Mouse (Mus musculus): ENCODE results near the gene Igsf8. TPM values are rescaled to one million over a fixed set of nuclear protein-coding genes. Genes with fewer than 3 reads are reported as not detected.

Igsf8 gene
- polyA plus RNA-seq, 1 experiment from 2014 or later, result 84.7 TPM

DNA sequence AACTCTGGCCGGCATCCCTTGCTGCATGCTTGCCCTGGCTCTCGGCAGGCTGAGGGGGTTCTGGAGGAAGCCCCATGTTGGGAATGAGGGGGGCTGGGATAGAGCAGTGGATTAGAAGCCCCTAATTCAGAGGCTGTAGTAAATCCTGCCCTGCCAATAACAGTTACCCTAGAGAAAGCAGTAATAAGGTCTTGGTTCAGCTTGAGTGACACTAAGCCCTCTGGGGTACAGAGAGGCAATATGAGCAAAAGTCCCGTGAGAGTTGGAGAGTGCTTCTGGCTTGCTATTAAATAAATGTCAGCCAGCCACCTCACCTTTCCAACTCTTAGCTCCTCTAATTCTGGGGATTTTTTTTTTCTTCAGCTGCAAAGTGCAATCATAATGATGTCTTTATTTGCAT is 93.9 kb downstream of the Igsf8 start:
- H3K27ac ChIP-seq (ENCODE audit: low read depth, low read length), result peak overlapping the region; percentile 23; the same call in 1 of the 2 replicates
- no peaks in the 10 kb centered on the region for H3K36me3 ChIP-seq (ENCODE audit: control insufficient read depth, insufficient read depth, low read length)
- ATAC-seq, result no peak
- WGBS, result 29% methylated on average over 3 of the region's 3 CpGs
- peaks cover 13% of the 10 kb centered on the region for H3K4me1 ChIP-seq (ENCODE audit: control insufficient read depth, insufficient read depth, low read depth, low read length)
- no peak overlapping the region for H3K4me2 ChIP-seq (ENCODE audit: low read length)
- H3K4me3 ChIP-seq (ENCODE audit: low read length), result no peak overlapping the region
- H3K27me3 ChIP-seq (replicated peaks; ENCODE audit: control insufficient read depth, insufficient read depth, low read length), result no peaks in the 10 kb centered on the region
- 0 out of 2 replicates have a peak overlapping the region, but pooled peaks have one; percentile 13 for H3K9ac ChIP-seq (ENCODE audit: low read depth, low read length)
- no peaks in the 10 kb centered on the region for H3K9me3 ChIP-seq (ENCODE audit: control insufficient read depth, low read length)

DNA sequence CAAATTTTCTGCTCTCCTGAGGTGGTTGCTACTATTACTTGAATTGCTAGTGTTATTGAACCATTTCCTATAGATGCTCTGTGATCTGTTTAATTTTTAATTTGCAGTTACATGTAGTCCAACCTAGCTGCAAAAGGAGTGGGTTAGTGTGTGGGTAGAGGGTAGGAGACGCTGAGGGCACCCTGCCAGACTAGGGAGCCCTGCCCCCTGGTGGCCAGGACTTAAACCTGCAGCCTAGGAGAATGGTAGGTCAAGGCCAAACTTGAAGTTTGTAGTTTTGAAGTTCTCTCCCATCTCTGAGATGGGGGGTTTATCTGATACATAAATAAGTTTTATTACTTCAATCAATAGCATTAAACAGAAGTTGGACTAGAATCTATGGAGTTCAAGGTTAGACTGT is 96.1 kb downstream of the Igsf8 start:
- ATAC-seq, result peak; percentile 58
- Histone ChIP-seq H3K27ac (ENCODE audit: low read depth, low read length) (no peak overlapping the region), H3K4me2 (ENCODE audit: low read length) (no peak overlapping the region), H3K36me3 (ENCODE audit: control insufficient read depth, insufficient read depth, low read length) (no peaks in the 10 kb centered on the region), H3K9me3 (ENCODE audit: control insufficient read depth, low read length) (no peaks in the 10 kb centered on the region), H3K4me3 (ENCODE audit: low read length) (no peak overlapping the region), H3K9ac (ENCODE audit: low read depth, low read length) (no peak overlapping the region), H3K4me1 (ENCODE audit: control insufficient read depth, insufficient read depth, low read depth, low read length) (peaks cover 10% of the 10 kb centered on the region), H3K27me3 (replicated peaks; ENCODE audit: control insufficient read depth, insufficient read depth, low read length) (no peaks in the 10 kb centered on the region)
- 0% methylated on average over 1 of the region's 1 CpGs for WGBS

DNA sequence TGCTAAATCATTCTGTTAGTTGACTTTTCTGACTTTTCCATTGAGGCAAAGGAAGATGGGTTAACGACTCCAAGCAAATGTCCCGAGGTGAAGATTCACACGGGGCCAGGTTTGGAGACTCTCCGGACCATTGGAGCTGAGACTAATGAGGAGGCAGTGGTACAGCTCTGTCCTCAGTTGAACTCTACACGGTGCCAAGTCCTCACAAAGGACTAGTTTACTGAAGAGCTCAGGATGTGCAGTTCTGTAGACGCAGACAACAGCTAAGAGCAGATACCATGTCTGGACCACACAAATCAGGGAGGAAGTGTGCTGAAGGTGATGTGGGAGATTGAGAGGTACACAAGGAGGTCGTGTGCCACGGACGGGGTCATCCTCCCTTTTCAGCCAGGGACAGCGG is 96.9 kb downstream of the Igsf8 start:
- no peak overlapping the region for H3K9ac ChIP-seq (ENCODE audit: low read depth, low read length)
- no peak overlapping the region for H3K4me2 ChIP-seq (ENCODE audit: low read length)
- no peak overlapping the region for H3K4me3 ChIP-seq (ENCODE audit: low read length)

DNA sequence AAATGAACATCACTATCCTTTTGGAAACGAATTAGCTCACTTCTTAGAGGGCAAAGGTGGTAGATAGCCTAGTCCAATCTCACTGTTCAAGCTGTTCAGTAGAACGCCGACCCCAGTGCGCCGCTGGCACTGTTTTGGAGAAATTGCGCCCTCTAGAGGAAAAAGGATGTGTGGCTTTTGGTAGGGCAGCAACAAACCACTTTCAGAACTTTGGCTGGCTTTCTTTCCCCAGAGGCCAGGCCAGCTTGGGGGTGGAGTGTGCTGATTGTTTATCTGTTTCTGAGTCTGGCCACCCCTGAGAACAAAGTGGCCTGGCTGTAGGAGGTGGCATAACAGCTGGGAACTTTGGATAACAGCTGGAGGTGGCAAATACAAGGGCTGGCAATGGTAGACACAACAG is 103.2 kb downstream of the Igsf8 start:
- no peaks in the 10 kb centered on the region for H3K4me1 ChIP-seq (ENCODE audit: control insufficient read depth, insufficient read depth, low read depth, low read length)
- 9% methylated on average over 6 of the region's 6 CpGs for WGBS
- no peaks in the 10 kb centered on the region for H3K36me3 ChIP-seq (ENCODE audit: control insufficient read depth, insufficient read depth, low read length)
- no peak overlapping the region for H3K4me2 ChIP-seq (ENCODE audit: low read length)
- peak; percentile 51; the same call in 1 of the 2 replicates for ATAC-seq
- no peaks in the 10 kb centered on the region for H3K9me3 ChIP-seq (ENCODE audit: control insufficient read depth, low read length)
- no peak overlapping the region for H3K4me3 ChIP-seq (ENCODE audit: low read length)
- no peaks in the 10 kb centered on the region for H3K27me3 ChIP-seq (replicated peaks; ENCODE audit: control insufficient read depth, insufficient read depth, low read length)
- H3K27ac ChIP-seq (ENCODE audit: low read depth, low read length), result no peak overlapping the region
- H3K9ac ChIP-seq (ENCODE audit: low read depth, low read length), result no peak overlapping the region

More for the DNA sequence above, 96.9 kb downstream of the Igsf8 start:
- WGBS, result 60% methylated on average over 10 of the region's 10 CpGs
- no peaks in the 10 kb centered on the region for H3K36me3 ChIP-seq (ENCODE audit: control insufficient read depth, insufficient read depth, low read length)
- ATAC-seq, result no peak
- no peaks in the 10 kb centered on the region for H3K27me3 ChIP-seq (replicated peaks; ENCODE audit: control insufficient read depth, insufficient read depth, low read length)
- no peaks in the 10 kb centered on the region for H3K9me3 ChIP-seq (ENCODE audit: control insufficient read depth, low read length)
- H3K27ac ChIP-seq (ENCODE audit: low read depth, low read length), result no peak overlapping the region
- peaks cover 10% of the 10 kb centered on the region for H3K4me1 ChIP-seq (ENCODE audit: control insufficient read depth, insufficient read depth, low read depth, low read length)

DNA sequence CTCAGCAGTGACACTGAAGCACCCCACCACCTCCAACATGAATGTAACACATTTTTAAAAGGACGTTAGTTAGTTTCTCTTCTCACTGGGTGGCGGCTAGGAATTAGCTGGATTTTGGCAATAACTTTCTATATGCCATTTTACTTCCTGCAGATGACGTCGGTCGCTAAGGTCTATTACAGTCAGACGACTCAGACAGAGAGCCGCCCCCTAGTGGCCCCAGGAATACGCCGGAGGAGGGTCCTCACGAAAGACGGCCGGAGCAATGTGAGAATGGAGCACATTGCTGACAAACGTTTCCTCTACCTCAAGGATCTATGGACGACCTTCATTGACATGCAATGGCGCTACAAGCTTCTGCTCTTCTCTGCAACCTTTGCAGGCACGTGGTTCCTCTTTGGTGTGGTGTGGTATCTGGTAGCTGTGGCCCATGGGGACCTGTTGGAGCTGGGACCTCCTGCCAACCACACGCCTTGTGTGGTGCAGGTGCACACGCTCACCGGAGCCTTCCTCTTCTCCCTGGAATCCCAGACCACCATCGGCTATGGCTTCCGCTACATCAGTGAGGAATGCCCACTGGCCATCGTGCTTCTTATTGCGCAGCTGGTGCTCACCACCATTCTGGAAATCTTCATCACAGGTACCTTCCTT is 107.5 kb downstream of the Igsf8 start:
- Histone ChIP-seq H3K9me3 (ENCODE audit: control insufficient read depth, low read length) (no peaks in the 10 kb centered on the region), H3K27me3 (replicated peaks; ENCODE audit: control insufficient read depth, insufficient read depth, low read length) (no peaks in the 10 kb centered on the region), H3K27ac (ENCODE audit: low read depth, low read length) (no peak overlapping the region), H3K36me3 (ENCODE audit: control insufficient read depth, insufficient read depth, low read length) (no peaks in the 10 kb centered on the region), H3K4me2 (ENCODE audit: low read length) (peak overlapping the region; percentile 29), H3K9ac (ENCODE audit: low read depth, low read length) (no peak overlapping the region), H3K4me3 (ENCODE audit: low read length) (no peak overlapping the region), H3K4me1 (ENCODE audit: control insufficient read depth, insufficient read depth, low read depth, low read length) (no peaks in the 10 kb centered on the region)
- ATAC-seq, result peak; percentile 51
- WGBS, result 30% methylated on average over 23 of the region's 23 CpGs

Other genes with a start within 250 kb of the Igsf8 start
- 39.9 and 50.1 TPM in 2 replicates for gene Vangl2, start 233.2 kb upstream of the Igsf8 start, polyA plus RNA-seq (2015; fragmentation: Nextera tagmentation; extraction: Ambion mirVana)
- gene Nhlh1, start 204.1 kb upstream of the Igsf8 start, polyA plus RNA-seq (2015; fragmentation: Nextera tagmentation; extraction: Ambion mirVana), result 2.6 and 3.2 TPM in 2 replicates
- 181 and 214 TPM in 2 replicates for gene Copa, start 179.1 kb upstream of the Igsf8 start, polyA plus RNA-seq (2015; fragmentation: Nextera tagmentation; extraction: Ambion mirVana)
- gene Ncstn, start 178.8 kb upstream of the Igsf8 start, polyA plus RNA-seq (2015; fragmentation: Nextera tagmentation; extraction: Ambion mirVana), result 110 and 121 TPM in 2 replicates
- 169 and 173 TPM in 2 replicates for gene Pex19, start 134.9 kb upstream of the Igsf8 start, polyA plus RNA-seq (2015; fragmentation: Nextera tagmentation; extraction: Ambion mirVana)
- 86.6 and 91.6 TPM in 2 replicates for gene Dcaf8, start 113.6 kb upstream of the Igsf8 start, polyA plus RNA-seq (2015; fragmentation: Nextera tagmentation; extraction: Ambion mirVana)
- 538 and 563 TPM in 2 replicates for gene Pea15a, start 54.8 kb upstream of the Igsf8 start, polyA plus RNA-seq (2015; fragmentation: Nextera tagmentation; extraction: Ambion mirVana)
- 1.5 and 5.5 TPM in 2 replicates for gene Casq1, start 41.8 kb upstream of the Igsf8 start, polyA plus RNA-seq (2015; fragmentation: Nextera tagmentation; extraction: Ambion mirVana)
- gene Atp1a4, start 3.2 kb upstream of the Igsf8 start, polyA plus RNA-seq (2015; fragmentation: Nextera tagmentation; extraction: Ambion mirVana), result 0.06 TPM in 1 of 2 replicates, not detected in the other
- gene Atp1a2, start 36.4 kb downstream of the Igsf8 start, polyA plus RNA-seq (2015; fragmentation: Nextera tagmentation; extraction: Ambion mirVana), result 96.7 and 102 TPM in 2 replicates
- 4.9 and 5.6 TPM in 2 replicates for gene Kcnj9, start 67.7 kb downstream of the Igsf8 start, polyA plus RNA-seq (2015; fragmentation: Nextera tagmentation; extraction: Ambion mirVana)
- 3.5 and 3.9 TPM in 2 replicates for gene Kcnj10, start 79.6 kb downstream of the Igsf8 start, polyA plus RNA-seq (2015; fragmentation: Nextera tagmentation; extraction: Ambion mirVana)
- gene Pigm, start 114.9 kb downstream of the Igsf8 start, polyA plus RNA-seq (2015; fragmentation: Nextera tagmentation; extraction: Ambion mirVana), result 3.1 and 3.9 TPM in 2 replicates
- gene Slamf9, start 213.7 kb downstream of the Igsf8 start, polyA plus RNA-seq (2015; fragmentation: Nextera tagmentation; extraction: Ambion mirVana), result 0.11 and 0.23 TPM in 2 replicates
- gene Igsf9, start 220.1 kb downstream of the Igsf8 start, polyA plus RNA-seq (2015; fragmentation: Nextera tagmentation; extraction: Ambion mirVana), result 32.9 and 42.5 TPM in 2 replicates
- 71.7 and 84.9 TPM in 2 replicates for gene Tagln2, start 238.4 kb downstream of the Igsf8 start, polyA plus RNA-seq (2015; fragmentation: Nextera tagmentation; extraction: Ambion mirVana)

Measured in hindbrain, embryonic 16.5 days (tissue).